Mouse (Mus musculus): ENCODE data around the gene Ccdc84.
"Not testable (repeated sequence)": the region's sequence is repeated elsewhere in the genome, so short reads cannot be mapped to it uniquely, and the experiment has no call there.

Gene Ccdc84

GRCm38 (mm10) chr9:44361931-44362330 lies 56.4 kb downstream of the Ccdc84 start:
- DNase-seq (ENCODE audit: low spot score), result not testable (repeated sequence)

GRCm38 (mm10) chr9:44361190-44361917 lies 57.0 kb downstream of the Ccdc84 start, which contains the start of gene Vps11:
Gene Vps11, minus strand, starts transcription at chr9:44361670.
- DNase-seq (ENCODE audit: low spot score), result peak; percentile 88

Data from left cerebral cortex, adult 11 months (tissue).